Mouse (Mus musculus) thymus, adult 2 months (tissue): Measurements from ENCODE around the gene B4galt2. TPM values are rescaled to one million over a fixed set of nuclear protein-coding genes. Genes with fewer than 3 reads are reported as not detected.

ENCODE experiments used
- DNase-seq: peaks from one replicate; pipeline ENCODE4 v3.0.0; 2021
- H3K27ac ChIP-seq: fragments of 200-500 bp; 2 replicates; pipeline ENCODE4 v1.5.1; 2012; ENCODE audit warnings: low read length, control low read depth; ENCODE audit not compliant: control insufficient read depth, insufficient read depth
- H3K27me3 ChIP-seq: fragments of 200-500 bp; 2 replicates; pipeline ENCODE4 v1.6.1; 2012; ENCODE audit warnings: mild to moderate bottlenecking, low read length, moderate library complexity, mixed read lengths; ENCODE audit not compliant: control insufficient read depth, insufficient read depth
- H3K36me3 ChIP-seq: fragments of 200-500 bp; 2 replicates; pipeline ENCODE4 v1.6.1; 2012; ENCODE audit warnings: mild to moderate bottlenecking, low read length, moderate library complexity; ENCODE audit not compliant: control insufficient read depth, insufficient read depth
- H3K4me1 ChIP-seq: fragments of 200-500 bp; replicated peaks from 2 replicates; pipeline ENCODE4 v1.6.1; 2012; ENCODE audit warnings: low read length; ENCODE audit not compliant: control insufficient read depth, insufficient read depth
- H3K4me3 ChIP-seq: fragments of 200-500 bp; 2 replicates; pipeline ENCODE4 v1.5.1; 2012; ENCODE audit warnings: mild to moderate bottlenecking, low read length, control low read depth, moderate library complexity; ENCODE audit not compliant: control insufficient read depth, insufficient read depth
- CTCF ChIP-seq: fragments of 200-500 bp; IDR thresholded peaks from 2 replicates; pipeline ENCODE4 v1.5.1; 2012; ENCODE audit warnings: mild to moderate bottlenecking, control low read depth, low read length, moderate library complexity, borderline replicate concordance; ENCODE audit not compliant: control insufficient read depth, poor library complexity, insufficient read depth; ENCODE audit errors: extremely low read depth
- POLR2A ChIP-seq: fragments of 200-500 bp; IDR thresholded peaks from 2 replicates; pipeline ENCODE4 v1.6.1; 2012; ENCODE audit warnings: mild to moderate bottlenecking, low read length, control low read depth, moderate library complexity; ENCODE audit not compliant: control insufficient read depth, poor library complexity, insufficient read depth; ENCODE audit errors: extremely low read depth
- WGBS: fragments of 180-500 bp; shearing (Covaris S2); methylation state at CpG from one replicate; pipeline ENCODE4 v1.1.7; 2018; 5-methylcytosine and 5-hydroxymethylcytosine counted together
- polyA plus RNA-seq: library from polyadenylated mRNA; depleted of rRNA; stranded (reverse); fragments of >200 nt; gene quantifications from 2 replicates; pipeline ENCODE4 v1.2.3, GENCODE M21; 2012

Gene B4galt2
- polyA plus RNA-seq, 1 experiment: 3.7 TPM

- Histone ChIP-seq H3K4me1 (peaks cover 11% of the 10 kb centered on the region), H3K4me3 (no peak overlapping the region), H3K27ac (no peak overlapping the region), H3K27me3 (no peaks in the 10 kb centered on the region), H3K36me3 (no peaks in the 10 kb centered on the region; the same call in 1 of the 2 replicates)
- 96% methylated on average over 8 of the region's 8 CpGs for WGBS
- TF ChIP-seq POLR2A (no peak), CTCF (no peak)
- no peak for DNase-seq
These were observed 11.3 kb upstream of the B4galt2 start for GRCm38 (mm10) chr4:117894601-117895000.

GRCm38 (mm10) chr4:117893376-117893775 is 10.1 kb upstream of the B4galt2 start:
- H3K27ac ChIP-seq: no peak overlapping the region
- peak; percentile 61 for DNase-seq
- TF ChIP-seq CTCF: no peak
- TF ChIP-seq POLR2A: no peak

GRCm38 (mm10) chr4:117891738-117892161 is 8.5 kb upstream of the B4galt2 start, which contains the start of gene Dph2:
TSS of gene Dph2 (minus strand) at chr4:117892032.
- H3K27me3 ChIP-seq: no peaks in the 10 kb centered on the region
- H3K36me3 ChIP-seq: no peaks in the 10 kb centered on the region
- peaks cover 14% of the 10 kb centered on the region for H3K4me1 ChIP-seq
- H3K4me3 ChIP-seq: peak within 1 kb of the TSS; percentile 85
- 0 out of 2 replicates have a peak, but pooled peaks have one; percentile 17 for TF ChIP-seq POLR2A
- TF ChIP-seq CTCF: no peak
- no peak within 1 kb of the TSS for H3K27ac ChIP-seq
- WGBS: under 1% methylated on average over 21 of the region's 21 CpGs
- DNase-seq: peak; percentile 87

More at GRCm38 (mm10) chr4:117893376-117893775, 10.1 kb upstream of the B4galt2 start:
- Histone ChIP-seq H3K4me3 (no peak overlapping the region), H3K4me1 (peaks cover 11% of the 10 kb centered on the region), H3K27me3 (no peaks in the 10 kb centered on the region), H3K36me3 (no peaks in the 10 kb centered on the region)
- WGBS: 23% methylated on average over 9 of the region's 9 CpGs

GRCm38 (mm10) chr4:117890750-117891149 is 7.5 kb upstream of the B4galt2 start:
- H3K4me3 ChIP-seq: 0 out of 2 replicates have a peak overlapping the region, but pooled peaks have one; percentile 85

GRCm38 (mm10) chr4:117890031-117890430 is 6.7 kb upstream of the B4galt2 start:
- DNase-seq: no peak
- no peaks in the 10 kb centered on the region for H3K27me3 ChIP-seq
- 97% methylated on average over 14 of the region's 14 CpGs for WGBS
- TF ChIP-seq POLR2A (no peak), CTCF (no peak)
- peaks cover 20% of the 10 kb centered on the region for H3K4me1 ChIP-seq
- no peak overlapping the region for H3K27ac ChIP-seq
- no peaks in the 10 kb centered on the region for H3K36me3 ChIP-seq
- no peak overlapping the region for H3K4me3 ChIP-seq

More at GRCm38 (mm10) chr4:117890750-117891149, 7.5 kb upstream of the B4galt2 start:
- Histone ChIP-seq H3K36me3 (no peaks in the 10 kb centered on the region), H3K27me3 (no peaks in the 10 kb centered on the region), H3K27ac (no peak overlapping the region), H3K4me1 (peaks cover 20% of the 10 kb centered on the region)
- TF ChIP-seq CTCF (no peak), POLR2A (no peak)
- 94% methylated on average over 8 of the region's 8 CpGs for WGBS
- DNase-seq: no peak

- Histone ChIP-seq H3K4me3 (no peak overlapping the region), H3K4me1 (peaks cover 20% of the 10 kb centered on the region), H3K27me3 (no peaks in the 10 kb centered on the region), H3K36me3 (no peaks in the 10 kb centered on the region; the same call in 1 of the 2 replicates), H3K27ac (no peak overlapping the region)
- 98% methylated on average over 15 of the region's 15 CpGs for WGBS
- TF ChIP-seq CTCF (no peak), POLR2A (no peak)
- no peak for DNase-seq
These were observed 6.2 kb upstream of the B4galt2 start for GRCm38 (mm10) chr4:117889471-117889870.

- TF ChIP-seq CTCF (no peak), POLR2A (no peak)
- DNase-seq: no peak
- peaks cover 20% of the 10 kb centered on the region for H3K4me1 ChIP-seq
- H3K36me3 ChIP-seq: no peaks in the 10 kb centered on the region; the same call in 1 of the 2 replicates
- no peak overlapping the region for H3K4me3 ChIP-seq
- 93% methylated on average over 2 of the region's 2 CpGs for WGBS
- no peaks in the 10 kb centered on the region for H3K27me3 ChIP-seq
- H3K27ac ChIP-seq: no peak overlapping the region
These were observed 4.6 kb upstream of the B4galt2 start for GRCm38 (mm10) chr4:117887920-117888319.
